8 mouse cellular contexts compared by ENCODE assay signal in genomic region chr9:43984181-43985062, GRCm38 (mm10). TPM values are rescaled to one million over a fixed set of nuclear protein-coding genes. Genes with fewer than 3 reads are reported as not detected.
A peak's percentile ranks its signal among the peaks of the same experiment; 100 is the strongest.
DNase-seq lines count a peak whose midpoint lies in the region; ATAC-seq lines count a peak whose summit lies in the region.

No protein-coding gene starts in this region.

- H3K36me3 ChIP-seq in heart, embryonic 11.5 days (ENCODE audit: control insufficient read depth, insufficient read depth, low read length): no peaks in the 10 kb centered on the region
- H3K36me3 ChIP-seq in intestine, embryonic 14.5 days (ENCODE audit: control insufficient read depth, insufficient read depth, low read length): no peaks in the 10 kb centered on the region
- no peaks in the 10 kb centered on the region for H3K36me3 ChIP-seq in midbrain, embryonic 16.5 days (ENCODE audit: control insufficient read depth, insufficient read depth, low read length)

- intact Hi-C loops in left cerebral cortex, postnatal 10 days (cut with DNase I): loop anchor here (5.0 to 10.0 kb wide), 3 partner anchors 58 to 250 kb away; partner anchors contain the start of genes Cbl and Thy1

- H3K4me2 ChIP-seq in heart, embryonic 11.5 days: no peak overlapping the region
- H3K4me2 ChIP-seq in intestine, embryonic 14.5 days (ENCODE audit: low read length): no peak overlapping the region
- no peak overlapping the region for H3K4me2 ChIP-seq in midbrain, embryonic 16.5 days (ENCODE audit: low read length)

- H3K27me3 ChIP-seq in heart, embryonic 11.5 days (ENCODE audit: control insufficient read depth, insufficient read depth, low read length): peaks cover 6% of the 10 kb centered on the region; the same call in 1 of the 2 replicates
- H3K27me3 ChIP-seq in intestine, embryonic 14.5 days (replicated peaks; ENCODE audit: control insufficient read depth, insufficient read depth, low read length): no peaks in the 10 kb centered on the region
- H3K27me3 ChIP-seq in midbrain, embryonic 16.5 days (ENCODE audit: control insufficient read depth, insufficient read depth, low read depth, low read length): no peaks in the 10 kb centered on the region

- peak; percentile 90 to 96 for DNase-seq in heart, adult 18-20 months
- DNase-seq in cerebellum, postnatal 4 days (ENCODE audit: low spot score in 2 of 2): peak; percentile 90 to 92
- peak; percentile 82 to 89 for DNase-seq in gastrocnemius, adult 8-10 months (ENCODE audit: low spot score in 2 of 2)
- peak; percentile 96 for DNase-seq in intestine, embryonic 14.5 days (ENCODE audit: low spot score)
- DNase-seq in left cerebral cortex, postnatal 10 days (ENCODE audit: extremely low spot score in 1 of 2, low spot score in 2 of 2): peak; percentile 84 to 87
- peak; percentile 43 to 71 for DNase-seq in spleen, postnatal 14 days (ENCODE audit: low spot score in 2 of 2)

- no peak overlapping the region for H3K27ac ChIP-seq in heart, embryonic 11.5 days (ENCODE audit: low read depth, low read length)
- no peak overlapping the region for H3K27ac ChIP-seq in intestine, embryonic 14.5 days (ENCODE audit: low read depth)
- H3K27ac ChIP-seq in midbrain, embryonic 16.5 days (ENCODE audit: low read length): no peak overlapping the region

- no peak overlapping the region for H3K4me3 ChIP-seq in heart, embryonic 11.5 days (ENCODE audit: low read depth, low read length)
- H3K4me3 ChIP-seq in intestine, embryonic 14.5 days (ENCODE audit: low read depth, low read length): no peak overlapping the region
- H3K4me3 ChIP-seq in midbrain, embryonic 16.5 days (ENCODE audit: low read depth, low read length): no peak overlapping the region

- 41% methylated on average over 8 of the region's 8 CpGs for WGBS in heart, embryonic 11.5 days (ENCODE audit: insufficient replicate concordance)
- WGBS in intestine, embryonic 14.5 days: 42% methylated on average over 8 of the region's 8 CpGs
- whole genome bisulfite sequencing in midbrain, embryonic 16.5 days: 44% methylated on average over 8 of the region's 8 CpGs

- no peak for ATAC-seq in heart, embryonic 11.5 days (replicated peaks; ENCODE audit: insufficient number of reproducible peaks, low FRiP score, low TSS enrichment)
- ATAC-seq in intestine, embryonic 14.5 days (replicated peaks; ENCODE audit: low FRiP score, low TSS enrichment, low read depth): no peak; the same call in 1 of the 2 replicates
- ATAC-seq in midbrain, embryonic 16.5 days: peak; percentile 73

- H3K9me3 ChIP-seq in heart, embryonic 11.5 days (replicated peaks; ENCODE audit: control insufficient read depth, low read length): no peaks in the 10 kb centered on the region
- no peaks in the 10 kb centered on the region for H3K9me3 ChIP-seq in intestine, embryonic 14.5 days (ENCODE audit: control insufficient read depth, low read length)
- H3K9me3 ChIP-seq in midbrain, embryonic 16.5 days (replicated peaks; ENCODE audit: control insufficient read depth, low read length, poor library complexity, severe bottlenecking): no peaks in the 10 kb centered on the region

- no peak overlapping the region for H3K9ac ChIP-seq in heart, embryonic 11.5 days (ENCODE audit: low read depth, low read length)
- no peak overlapping the region for H3K9ac ChIP-seq in intestine, embryonic 14.5 days (ENCODE audit: low read length)
- no peak overlapping the region for H3K9ac ChIP-seq in midbrain, embryonic 16.5 days (ENCODE audit: low read depth, low read length)

- peaks cover 4% of the 10 kb centered on the region for H3K4me1 ChIP-seq in heart, embryonic 11.5 days (ENCODE audit: control insufficient read depth, insufficient read depth, low read length)
- peaks cover 9% of the 10 kb centered on the region for H3K4me1 ChIP-seq in intestine, embryonic 14.5 days (replicated peaks; ENCODE audit: control insufficient read depth, insufficient read depth, low read length)
- peaks cover 2% of the 10 kb centered on the region; the same call in 1 of the 2 replicates for H3K4me1 ChIP-seq in midbrain, embryonic 16.5 days (ENCODE audit: control insufficient read depth, insufficient read depth, low read length)

RNA-seq across cellular contexts. Expression of gene Thy1, which starts 58.8 kb away (rescaled TPM):
- 10 to 100 TPM; 10.5 to 16.5 TPM for total RNA-seq in heart, adult 18-20 months (2021)
- polyA plus RNA-seq in heart, embryonic 11.5 days (2014; fragmentation: Nextera tagmentation; extraction: Ambion mirVana): 0.86 and 0.90 TPM in 2 replicates
- total RNA-seq in gastrocnemius, adult 8-10 months (2022): 1 to 10 TPM; 4.3 to 7.6 (median 5.8) TPM
- polyA plus RNA-seq in intestine, embryonic 14.5 days (2014; fragmentation: Nextera tagmentation; extraction: Ambion mirVana): 0.62 and 2.0 TPM in 2 replicates
- 100 to 1,000 TPM; 704 to 725 TPM for total RNA-seq in left cerebral cortex, postnatal 10 days (2021)
- polyA plus RNA-seq in midbrain, embryonic 16.5 days (2015; fragmentation: Nextera tagmentation; extraction: Ambion mirVana): 2.9 and 6.4 TPM in 2 replicates

Comparison
In these comparisons a context has a peak if more than half of its experiments do, and no peak if none do; other contexts are left out.
1. RNA of gene Thy1, which starts 58.8 kb away (total RNA-seq): 704 to 725 TPM in left cerebral cortex, postnatal 10 days; 10.5 to 16.5 TPM in heart, adult 18-20 months and 4.3 to 7.6 TPM in gastrocnemius, adult 8-10 months; every median in the first group is over 10 times any median in the second.
2. Peak in every context shown above with its lines, with median percentiles within 50 percentile points of each other: DNase-seq.